Mouse (Mus musculus): ENCODE results near the gene Ppard. TPM values are rescaled to one million over a fixed set of nuclear protein-coding genes. Genes with fewer than 3 reads are reported as not detected.

Gene Ppard
- total and polyA plus RNA-seq, 2 experiments from 2014 or later, result 1.4 to 23.1 TPM

DNA sequence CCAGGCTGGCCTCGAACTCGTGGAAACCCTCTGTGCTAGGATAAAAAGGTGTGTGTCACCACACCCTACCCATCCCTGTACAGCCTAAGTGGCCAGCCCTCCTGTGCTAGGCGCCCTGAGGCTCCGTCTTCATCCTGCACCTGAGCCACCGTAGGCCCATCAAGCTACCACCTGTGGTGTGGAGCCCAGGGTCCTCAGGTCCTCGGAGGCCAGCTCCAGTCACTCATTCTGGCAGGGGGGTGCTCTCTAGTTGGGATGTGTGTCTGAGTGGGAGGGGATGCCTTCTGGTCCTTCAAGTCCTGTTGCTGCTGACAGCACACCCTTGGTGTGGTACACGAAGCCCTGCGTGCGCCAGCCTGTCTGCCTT lies 28.0 kb downstream of the Ppard start:
- 85% methylated on average over 9 of the region's 9 CpGs for WGBS
- Histone ChIP-seq H3K27ac (ENCODE audit: low read depth) (no peak overlapping the region), H3K4me2 (ENCODE audit: low read depth, low read length) (no peak overlapping the region), H3K27me3 (ENCODE audit: control insufficient read depth, insufficient read depth, low read length) (no peaks in the 10 kb centered on the region), H3K4me3 (ENCODE audit: low read depth, low read length) (no peak overlapping the region), H3K9me3 (replicated peaks; ENCODE audit: control insufficient read depth, low read length) (no peaks in the 10 kb centered on the region; the same call in 1 of the 2 replicates), H3K36me3 (replicated peaks; ENCODE audit: control insufficient read depth, insufficient read depth, low read length) (no peaks in the 10 kb centered on the region), H3K9ac (replicated peaks; ENCODE audit: low read depth, low read length) (no peak overlapping the region), H3K4me1 (ENCODE audit: control insufficient read depth, insufficient read depth) (peaks cover 19% of the 10 kb centered on the region)
- DNase-seq (ENCODE audit: low spot score) (no peak), ATAC-seq (ENCODE audit: insufficient read depth, low read depth) (no peak)
- TF ChIP-seq EP300 (IDR thresholded peaks at IDR 0.05; ENCODE audit: low read depth), result no peak
- TF ChIP-seq CTCF (IDR thresholded peaks at IDR 0.05; ENCODE audit: low read depth), result no peak

DNA sequence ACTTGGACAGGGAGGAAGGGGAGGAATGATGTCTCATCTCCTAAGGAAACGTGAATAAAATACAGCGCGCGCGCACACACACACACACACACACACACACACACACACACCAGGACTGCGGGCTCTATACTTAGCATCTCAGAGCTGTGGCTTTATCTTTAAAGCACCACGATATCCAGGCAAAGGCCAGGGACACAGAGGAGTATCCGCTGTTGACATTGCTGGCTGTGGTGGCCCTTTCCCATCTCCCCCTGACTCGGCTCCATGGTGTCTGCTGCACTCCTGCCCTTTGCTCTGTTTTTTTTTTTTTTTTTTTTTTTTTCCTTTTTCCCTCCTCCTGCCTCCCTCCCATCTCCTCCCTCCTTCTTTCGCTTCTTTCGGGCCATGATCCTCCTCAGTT lies 29.3 kb downstream of the Ppard start:
- no peaks in the 10 kb centered on the region; the same call in 1 of the 2 replicates for H3K9me3 ChIP-seq (replicated peaks; ENCODE audit: control insufficient read depth, low read length)
- TF ChIP-seq CTCF (IDR thresholded peaks at IDR 0.05; ENCODE audit: low read depth) (no peak), EP300 (IDR thresholded peaks at IDR 0.05; ENCODE audit: low read depth) (no peak)
- peaks cover 10% of the 10 kb centered on the region for H3K4me1 ChIP-seq (ENCODE audit: control insufficient read depth, insufficient read depth)
- no peak overlapping the region for H3K4me3 ChIP-seq (ENCODE audit: low read depth, low read length)
- ATAC-seq (ENCODE audit: insufficient read depth, low read depth) (peak; percentile 60), DNase-seq (ENCODE audit: low spot score) (peak; percentile 49)
- no peak overlapping the region for H3K27ac ChIP-seq (ENCODE audit: low read depth)
- H3K27me3 ChIP-seq (ENCODE audit: control insufficient read depth, insufficient read depth, low read length), result no peaks in the 10 kb centered on the region
- H3K9ac ChIP-seq (replicated peaks; ENCODE audit: low read depth, low read length), result no peak overlapping the region
- H3K4me2 ChIP-seq (ENCODE audit: low read depth, low read length), result no peak overlapping the region
- WGBS, result 32% methylated on average over 10 of the region's 11 CpGs
- no peaks in the 10 kb centered on the region for H3K36me3 ChIP-seq (replicated peaks; ENCODE audit: control insufficient read depth, insufficient read depth, low read length)

DNA sequence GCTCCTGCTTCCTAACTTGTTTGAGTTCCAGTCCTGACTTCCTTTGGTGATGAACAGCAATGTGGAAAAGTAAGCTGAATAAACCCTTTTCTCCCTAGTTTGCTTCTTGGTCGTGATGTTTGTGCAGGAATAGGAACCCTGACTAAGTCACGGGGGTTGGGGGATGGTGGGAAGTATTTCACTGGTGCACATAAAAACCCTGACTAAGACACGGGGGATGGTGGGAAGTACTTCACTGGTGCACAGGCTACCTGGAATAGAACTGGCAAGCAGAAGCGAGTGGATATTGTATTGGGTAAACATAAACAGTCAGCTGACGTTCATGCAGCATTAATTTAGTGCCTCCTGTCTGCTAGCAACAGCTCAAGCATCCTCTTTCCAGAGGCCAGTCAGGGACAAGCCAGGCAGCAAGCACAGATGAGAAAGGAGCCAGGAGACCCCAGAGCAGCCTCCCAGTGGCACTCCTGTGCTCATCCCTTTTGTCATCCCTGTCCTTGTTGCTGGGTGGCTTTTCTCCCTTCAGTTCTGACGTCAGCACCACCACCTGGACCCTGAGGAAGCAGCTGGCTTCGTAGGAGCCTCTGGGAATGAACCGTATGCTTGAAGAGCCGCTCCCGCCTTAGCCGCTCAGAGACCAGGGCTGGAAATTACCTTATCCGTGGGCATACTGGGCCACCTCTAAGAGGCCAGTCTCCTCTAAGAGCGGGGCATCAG lies 30.8 kb downstream of the Ppard start:
- no peak overlapping the region for H3K9ac ChIP-seq (replicated peaks; ENCODE audit: low read depth, low read length)
- WGBS, result 74% methylated on average over 13 of the region's 13 CpGs
- H3K27ac ChIP-seq (ENCODE audit: low read depth), result no peak overlapping the region
- H3K4me1 ChIP-seq (ENCODE audit: control insufficient read depth, insufficient read depth), result no peaks in the 10 kb centered on the region; the same call in 1 of the 2 replicates
- no peak overlapping the region for H3K4me2 ChIP-seq (ENCODE audit: low read depth, low read length)
- no peaks in the 10 kb centered on the region for H3K27me3 ChIP-seq (ENCODE audit: control insufficient read depth, insufficient read depth, low read length)
- no peak for ATAC-seq (ENCODE audit: insufficient read depth, low read depth)
- no peak for DNase-seq (ENCODE audit: low spot score)
- TF ChIP-seq CTCF (IDR thresholded peaks at IDR 0.05; ENCODE audit: low read depth) (no peak), EP300 (IDR thresholded peaks at IDR 0.05; ENCODE audit: low read depth) (no peak)
- no peaks in the 10 kb centered on the region; the same call in 1 of the 2 replicates for H3K9me3 ChIP-seq (replicated peaks; ENCODE audit: control insufficient read depth, low read length)
- no peaks in the 10 kb centered on the region for H3K36me3 ChIP-seq (replicated peaks; ENCODE audit: control insufficient read depth, insufficient read depth, low read length)
- no peak overlapping the region for H3K4me3 ChIP-seq (ENCODE audit: low read depth, low read length)

DNA sequence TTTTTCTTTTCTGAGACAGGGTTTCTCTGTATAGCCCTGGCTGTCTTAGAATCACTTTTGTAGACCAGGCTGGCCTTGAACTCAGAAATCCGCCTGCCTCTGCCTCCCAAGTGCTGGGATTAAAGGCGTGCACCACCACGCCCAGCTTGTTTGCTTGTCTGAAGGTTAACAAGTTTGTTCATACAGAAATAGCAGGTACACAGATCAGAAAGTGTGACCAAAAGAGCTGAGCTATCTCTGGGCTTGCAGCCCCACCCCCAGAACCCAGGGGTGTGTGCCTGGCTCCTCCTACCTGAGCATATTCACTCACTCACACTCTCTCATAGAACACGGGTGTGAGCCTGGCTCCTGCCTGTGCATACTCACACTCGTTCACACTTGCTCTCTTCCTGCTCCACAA lies 34.8 kb downstream of the Ppard start:
- H3K9me3 ChIP-seq (replicated peaks; ENCODE audit: control insufficient read depth, low read length), result no peaks in the 10 kb centered on the region
- H3K4me2 ChIP-seq (ENCODE audit: low read depth, low read length), result no peak overlapping the region
- no peaks in the 10 kb centered on the region for H3K36me3 ChIP-seq (replicated peaks; ENCODE audit: control insufficient read depth, insufficient read depth, low read length)
- no peaks in the 10 kb centered on the region for H3K27me3 ChIP-seq (ENCODE audit: control insufficient read depth, insufficient read depth, low read length)
- no peak overlapping the region for H3K9ac ChIP-seq (replicated peaks; ENCODE audit: low read depth, low read length)
- no peak for TF ChIP-seq EP300 (IDR thresholded peaks at IDR 0.05; ENCODE audit: low read depth)
- TF ChIP-seq CTCF (IDR thresholded peaks at IDR 0.05; ENCODE audit: low read depth), result no peak
- ATAC-seq (ENCODE audit: insufficient read depth, low read depth) (no peak), DNase-seq (ENCODE audit: low spot score) (no peak)
- H3K4me3 ChIP-seq (ENCODE audit: low read depth, low read length), result no peak overlapping the region
- H3K4me1 ChIP-seq (ENCODE audit: control insufficient read depth, insufficient read depth), result no peaks in the 10 kb centered on the region; the same call in 1 of the 2 replicates
- no peak overlapping the region for H3K27ac ChIP-seq (ENCODE audit: low read depth)
- 79% methylated on average over 5 of the region's 5 CpGs for WGBS

DNA sequence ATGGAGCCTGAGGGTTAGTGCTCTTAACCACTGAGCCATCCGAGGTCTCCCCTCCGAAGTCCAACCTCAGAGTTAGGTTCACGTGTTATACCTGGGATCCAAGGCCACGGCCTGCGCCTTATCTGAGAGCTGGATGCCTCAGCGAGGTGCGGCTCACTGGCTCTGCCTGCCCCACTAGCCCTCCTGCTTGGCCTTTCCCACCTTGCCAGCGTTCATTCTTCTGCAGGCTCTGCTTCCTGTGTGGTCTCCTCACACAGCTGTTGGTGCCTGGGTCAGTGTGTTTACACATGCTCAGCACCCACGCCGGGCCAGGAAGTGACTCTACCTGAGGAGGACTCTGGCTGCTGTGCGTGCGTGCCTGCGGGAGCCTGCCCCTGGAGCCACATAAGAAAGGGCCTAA lies 37.7 kb downstream of the Ppard start:
- Histone ChIP-seq H3K36me3 (replicated peaks; ENCODE audit: control insufficient read depth, insufficient read depth, low read length) (no peaks in the 10 kb centered on the region), H3K4me2 (ENCODE audit: low read depth, low read length) (no peak overlapping the region), H3K27ac (ENCODE audit: low read depth) (no peak overlapping the region), H3K4me1 (ENCODE audit: control insufficient read depth, insufficient read depth) (peaks cover 4% of the 10 kb centered on the region; the same call in 1 of the 2 replicates), H3K9ac (replicated peaks; ENCODE audit: low read depth, low read length) (no peak overlapping the region), H3K27me3 (ENCODE audit: control insufficient read depth, insufficient read depth, low read length) (no peaks in the 10 kb centered on the region), H3K4me3 (ENCODE audit: low read depth, low read length) (no peak overlapping the region), H3K9me3 (replicated peaks; ENCODE audit: control insufficient read depth, low read length) (no peaks in the 10 kb centered on the region)
- TF ChIP-seq EP300 (IDR thresholded peaks at IDR 0.05; ENCODE audit: low read depth), result no peak
- TF ChIP-seq CTCF (IDR thresholded peaks at IDR 0.05; ENCODE audit: low read depth), result no peak
- DNase-seq (ENCODE audit: low spot score), result no peak
- no peak for ATAC-seq (ENCODE audit: insufficient read depth, low read depth)
- 71% methylated on average over 13 of the region's 13 CpGs for WGBS
